Mouse (Mus musculus) olfactory bulb, adult 2 months (tissue): Measurements from ENCODE around the gene Man1c1. TPM values are rescaled to one million over a fixed set of nuclear protein-coding genes. Genes with fewer than 3 reads are reported as not detected.

Source experiments
- H3K27ac ChIP-seq: fragments of 200-500 bp; 2 replicates; pipeline ENCODE4 v1.5.1; 2012; ENCODE audit warnings: low read depth, low read length; ENCODE audit not compliant: insufficient read depth
- H3K4me1 ChIP-seq: fragments of 200-500 bp; 2 replicates; pipeline ENCODE4 v1.6.1; 2012; ENCODE audit warnings: low read length; ENCODE audit not compliant: control insufficient read depth, insufficient read depth
- H3K4me3 ChIP-seq: fragments of 200-500 bp; 2 replicates; pipeline ENCODE4 v1.5.1; 2012; ENCODE audit warnings: mild to moderate bottlenecking, low read depth, low read length, moderate library complexity; ENCODE audit not compliant: insufficient read depth
- CTCF ChIP-seq: fragments of 200-500 bp; IDR thresholded peaks from 2 replicates; pipeline ENCODE4 v1.5.1; 2012; ENCODE audit warnings: low read depth, mild to moderate bottlenecking, low read length, moderate library complexity; ENCODE audit not compliant: insufficient read depth
- POLR2A ChIP-seq: fragments of 200-500 bp; IDR thresholded peaks from 2 replicates; pipeline ENCODE4 v1.6.1; 2012; ENCODE audit warnings: mild to moderate bottlenecking, low read depth, low read length, moderate library complexity; ENCODE audit not compliant: insufficient read depth
- WGBS: fragments of 180-500 bp; shearing (Covaris S2); methylation state at CpG from one replicate; pipeline ENCODE4 v1.1.7; 2018; 5-methylcytosine and 5-hydroxymethylcytosine counted together
- polyA plus RNA-seq: library from polyadenylated mRNA; stranded (reverse); fragments of >200 nt; gene quantifications from 2 replicates; pipeline ENCODE4 v1.2.4, GENCODE M21; 2012; ENCODE audit warnings: low replicate concordance; ENCODE audit not compliant: missing spikeins, insufficient read depth, insufficient read length

Gene Man1c1
- polyA plus RNA-seq, 1 experiment, result not detected

- no peak for TF ChIP-seq CTCF
- TF ChIP-seq POLR2A, result no peak
- H3K4me1 ChIP-seq, result peaks cover 44% of the 10 kb centered on the region
- H3K4me3 ChIP-seq, result no peak overlapping the region
- H3K27ac ChIP-seq, result no peak overlapping the region
- 73% methylated on average over 8 of the region's 8 CpGs for WGBS
Observed at GRCm38 (mm10) chr4:134581365-134581764, 122.7 kb downstream of the Man1c1 start.

- Histone ChIP-seq H3K27ac (peak overlapping the region; percentile 52), H3K4me1 (peaks cover 41% of the 10 kb centered on the region), H3K4me3 (no peak overlapping the region)
Observed at GRCm38 (mm10) chr4:134580351-134581148, 123.5 kb downstream of the Man1c1 start.

GRCm38 (mm10) chr4:134579620-134580019 is 124.5 kb downstream of the Man1c1 start:
- 44% methylated on average over 5 of the region's 5 CpGs for WGBS
- TF ChIP-seq CTCF, result no peak
- no peak for TF ChIP-seq POLR2A
- 0 out of 2 replicates have a peak overlapping the region, but pooled peaks have one; percentile 1 for H3K27ac ChIP-seq

More at GRCm38 (mm10) chr4:134580351-134581148, 123.5 kb downstream of the Man1c1 start:
- TF ChIP-seq CTCF (no peak), POLR2A (no peak)
- 48% methylated on average over 15 of the region's 15 CpGs for WGBS

DNA sequence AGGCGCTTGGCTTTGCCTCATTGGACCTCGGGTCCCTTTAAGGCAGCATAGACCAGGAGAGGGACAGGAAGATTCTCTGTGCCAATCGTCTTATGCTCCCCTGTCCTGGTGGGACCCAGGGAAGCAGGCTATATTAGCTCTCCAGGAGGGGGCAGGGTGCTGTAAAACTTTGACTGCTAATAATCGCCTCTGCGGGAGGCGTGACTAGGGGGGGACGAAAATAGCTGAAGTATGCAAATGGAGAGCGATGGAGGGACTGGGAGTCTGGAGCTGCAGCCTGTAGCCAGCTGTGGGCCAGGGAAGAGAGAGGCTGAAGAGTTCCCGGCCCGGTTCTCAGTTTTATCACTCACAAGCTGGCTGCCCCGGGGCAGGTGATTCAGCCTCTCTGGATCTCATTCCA is 124.9 kb downstream of the Man1c1 start:
- Histone ChIP-seq H3K4me3 (no peak overlapping the region), H3K4me1 (peaks cover 41% of the 10 kb centered on the region), H3K27ac (peak overlapping the region; percentile 12; the same call in 1 of the 2 replicates)
- WGBS, result 18% methylated on average over 11 of the region's 11 CpGs
- TF ChIP-seq POLR2A (0 out of 2 replicates have a peak, but pooled peaks have one; percentile 26), CTCF (peak; percentile 10; the same call in 1 of the 2 replicates)

More at GRCm38 (mm10) chr4:134579620-134580019, 124.5 kb downstream of the Man1c1 start:
- Histone ChIP-seq H3K4me1 (peaks cover 41% of the 10 kb centered on the region), H3K4me3 (no peak overlapping the region)

- peak overlapping the region; percentile 12; the same call in 1 of the 2 replicates for H3K27ac ChIP-seq
- WGBS, result 63% methylated on average over 5 of the region's 5 CpGs
- no peak overlapping the region for H3K4me3 ChIP-seq
- no peak for TF ChIP-seq CTCF
- no peak for TF ChIP-seq POLR2A
- H3K4me1 ChIP-seq, result peaks cover 41% of the 10 kb centered on the region
Observed at GRCm38 (mm10) chr4:134578407-134578806, 125.7 kb downstream of the Man1c1 start.

DNA sequence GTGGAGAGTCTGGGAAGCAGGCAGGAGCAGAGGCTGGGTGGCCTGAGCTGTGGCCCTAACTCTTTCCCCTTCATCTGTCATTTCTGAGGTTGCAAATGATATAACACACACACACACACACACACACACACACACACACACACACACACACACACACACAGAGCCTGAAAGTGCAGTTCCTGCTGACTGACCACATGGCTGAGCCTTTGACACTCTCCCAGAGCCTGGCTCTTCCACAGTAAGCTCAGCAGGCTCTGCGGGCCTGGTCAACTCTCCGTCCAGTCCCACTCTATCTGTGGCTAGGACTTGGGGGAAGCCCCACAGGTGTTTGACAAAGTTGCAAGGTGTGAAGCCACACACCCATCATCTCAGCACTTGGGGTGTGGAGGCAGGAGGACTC is 126.8 kb downstream of the Man1c1 start:
- 85% methylated on average over 2 of the region's 2 CpGs for WGBS
- H3K4me1 ChIP-seq, result peaks cover 41% of the 10 kb centered on the region
- H3K4me3 ChIP-seq, result no peak overlapping the region
- no peak overlapping the region for H3K27ac ChIP-seq
- TF ChIP-seq CTCF (no peak), POLR2A (no peak)

DNA sequence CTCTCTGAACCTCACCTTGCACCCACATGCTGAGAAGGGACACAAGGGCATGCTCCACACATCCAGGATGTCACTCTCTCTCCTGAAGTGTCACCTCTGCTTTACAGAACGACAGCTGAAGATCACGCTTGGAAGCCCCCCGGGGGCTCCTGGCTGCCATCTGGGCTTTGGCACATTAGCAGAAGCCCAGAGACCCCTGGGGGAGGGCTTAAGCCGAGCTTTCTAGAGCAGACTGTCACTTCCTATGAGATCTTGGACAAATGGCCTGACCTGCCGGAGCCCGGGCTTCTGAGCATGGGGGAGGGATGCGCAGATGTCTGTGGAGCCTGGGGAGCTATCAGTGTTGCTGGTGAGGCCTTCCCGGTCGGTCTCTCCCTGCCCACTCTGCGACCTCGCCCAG is 128.6 kb downstream of the Man1c1 start:
- no peak for TF ChIP-seq CTCF
- TF ChIP-seq POLR2A, result no peak
- Histone ChIP-seq H3K4me3 (no peak overlapping the region), H3K4me1 (peaks cover 25% of the 10 kb centered on the region), H3K27ac (no peak overlapping the region)
- WGBS, result 89% methylated on average over 11 of the region's 11 CpGs

DNA sequence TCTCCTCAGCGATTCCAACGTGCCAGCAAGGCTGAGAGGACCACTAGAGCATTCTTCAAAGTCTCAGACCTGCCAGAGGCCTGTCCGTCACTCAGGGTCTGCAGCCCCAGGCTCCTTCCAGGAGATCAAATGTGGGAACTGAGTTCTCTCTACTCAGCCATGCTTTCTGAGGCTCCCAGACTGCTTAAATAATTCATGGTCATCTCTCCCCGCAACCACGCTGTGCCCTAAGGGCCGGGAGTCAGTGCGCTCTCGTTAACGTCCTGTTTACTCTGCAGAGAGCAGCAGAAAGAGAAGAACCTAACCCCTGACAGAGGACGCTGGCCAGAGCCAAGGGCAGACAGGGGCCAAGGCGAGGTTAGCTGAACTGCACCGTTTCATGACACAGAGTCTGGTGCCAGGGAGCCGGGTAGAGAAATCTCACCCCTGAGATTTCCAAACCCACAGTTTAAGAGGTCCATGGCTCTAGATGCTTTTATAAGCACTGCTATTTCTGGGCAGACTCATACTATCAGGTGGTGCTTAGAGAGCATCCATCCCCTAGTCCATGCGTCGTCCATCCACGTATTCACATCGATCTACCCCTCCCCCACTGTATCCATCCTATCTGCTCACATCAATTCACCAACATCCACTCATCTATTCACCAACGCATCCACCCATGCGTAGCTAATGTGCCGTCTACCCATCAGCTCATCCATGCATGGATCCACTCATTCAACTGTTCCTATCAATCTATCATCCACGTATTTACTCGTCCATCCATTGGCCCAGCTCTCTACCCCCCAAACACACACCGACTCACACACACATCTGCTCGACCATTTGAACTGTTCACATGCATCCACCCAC is 131.4 kb downstream of the Man1c1 start:
- H3K4me3 ChIP-seq, result no peak overlapping the region
- WGBS, result 87% methylated on average over 24 of the region's 24 CpGs

More for the DNA sequence above, 131.4 kb downstream of the Man1c1 start:
- Histone ChIP-seq H3K4me1 (no peaks in the 10 kb centered on the region), H3K27ac (no peak overlapping the region)
- TF ChIP-seq POLR2A (no peak), CTCF (no peak)
